Mouse (Mus musculus): ENCODE data around the gene Meis1. TPM values are rescaled to one million over a fixed set of nuclear protein-coding genes. Genes with fewer than 3 reads are reported as not detected.

Meis1 gene
- total RNA-seq, 1 experiment, result 6.2 TPM

- H3K4me1 ChIP-seq (ENCODE audit: control insufficient read depth in 2 of 2, insufficient read depth in 2 of 2, low read length in 2 of 2, poor library complexity in 1 of 2), result peaks cover 0 to 3% of the 10 kb centered on the region in 2 experiments; a peak in 1 of 4 replicates
- no peak overlapping the region for H3K9ac ChIP-seq (ENCODE audit: insufficient read depth, low read depth, low read length, poor library complexity, severe bottlenecking)
- no peak for DNase-seq (ENCODE audit: low read depth, low spot score)
- no peaks in the 10 kb centered on the region for H3K36me3 ChIP-seq (ENCODE audit: control insufficient read depth, insufficient read depth, low read length, poor library complexity, severe bottlenecking)
- no peak overlapping the region for H3K27ac ChIP-seq (ENCODE audit: insufficient read depth, low read depth, low read length, poor library complexity, severe bottlenecking)
- in situ Hi-C loops (cut with MboI; ENCODE audit: low sequenced_read_pairs in 2 of 2, unreplicated experiment in 2 of 2), result loop anchor here (5.0 kb wide), 1 partner anchor 146 kb away; no protein-coding TSS in a partner anchor
- peak overlapping the region in 1 of 2 experiments; percentile 46; a peak in 1 of 4 replicates for H3K4me3 ChIP-seq (ENCODE audit: insufficient read depth in 1 of 2, low read depth in 1 of 2, low read length in 2 of 2, poor library complexity in 1 of 2, severe bottlenecking in 1 of 2)
- no peaks in the 10 kb centered on the region for H3K9me3 ChIP-seq (ENCODE audit: control insufficient read depth, insufficient read depth, low read depth, low read length)
- TF ChIP-seq HCFC1 (IDR thresholded peaks at IDR 0.05; ENCODE audit: borderline replicate concordance, insufficient read depth, low read length), result no peak
Measured at GRCm38 (mm10) chr11:19017719-19018413, 919 bp downstream of the Meis1 start.

- no peak for DNase-seq (ENCODE audit: low read depth, low spot score)
- Histone ChIP-seq H3K4me1 (ENCODE audit: control insufficient read depth in 2 of 2, insufficient read depth in 2 of 2, low read length in 2 of 2, poor library complexity in 1 of 2) (peaks cover 0 to 3% of the 10 kb centered on the region in 2 experiments; a peak in 1 of 4 replicates), H3K9ac (ENCODE audit: insufficient read depth, low read depth, low read length, poor library complexity, severe bottlenecking) (no peak overlapping the region)
Measured at GRCm38 (mm10) chr11:19017262-19017661, 1.5 kb downstream of the Meis1 start.

GRCm38 (mm10) chr11:19016481-19017220, 2.1 kb downstream of the Meis1 start:
- no peaks in the 10 kb centered on the region for H3K9me3 ChIP-seq (ENCODE audit: control insufficient read depth, insufficient read depth, low read depth, low read length)
- H3K9ac ChIP-seq (ENCODE audit: insufficient read depth, low read depth, low read length, poor library complexity, severe bottlenecking), result no peak overlapping the region
- peaks cover 0 to 3% of the 10 kb centered on the region in 2 experiments; a peak in 1 of 4 replicates for H3K4me1 ChIP-seq (ENCODE audit: control insufficient read depth in 2 of 2, insufficient read depth in 2 of 2, low read length in 2 of 2, poor library complexity in 1 of 2)
- no peak overlapping the region for H3K27ac ChIP-seq (ENCODE audit: insufficient read depth, low read depth, low read length, poor library complexity, severe bottlenecking)
- H3K4me3 ChIP-seq (ENCODE audit: insufficient read depth in 1 of 2, low read depth in 1 of 2, low read length in 2 of 2, poor library complexity in 1 of 2, severe bottlenecking in 1 of 2), result no peak overlapping the region
- TF ChIP-seq HCFC1 (IDR thresholded peaks at IDR 0.05; ENCODE audit: borderline replicate concordance, insufficient read depth, low read length) (no peak), ZC3H11A (IDR thresholded peaks at IDR 0.05; ENCODE audit: borderline replicate concordance, low read depth, low read length) (no peak), CHD2 (IDR thresholded peaks at IDR 0.05; ENCODE audit: low read depth, low read length) (no peak)
- H3K36me3 ChIP-seq (ENCODE audit: control insufficient read depth, insufficient read depth, low read length, poor library complexity, severe bottlenecking), result no peaks in the 10 kb centered on the region
- no peak for DNase-seq (ENCODE audit: low read depth, low spot score)
- in situ Hi-C loops (cut with MboI; ENCODE audit: low sequenced_read_pairs in 2 of 2, unreplicated experiment in 2 of 2), result loop anchor here (5.0 kb wide), 1 partner anchor 144 kb away; no protein-coding TSS in a partner anchor

More at GRCm38 (mm10) chr11:19017262-19017661, 1.5 kb downstream of the Meis1 start:
- in situ Hi-C loops (cut with MboI; ENCODE audit: low sequenced_read_pairs in 2 of 2, unreplicated experiment in 2 of 2), result loop anchor here (5.0 kb wide), 1 partner anchor 145 kb away; no protein-coding TSS in a partner anchor
- no peaks in the 10 kb centered on the region for H3K9me3 ChIP-seq (ENCODE audit: control insufficient read depth, insufficient read depth, low read depth, low read length)
- no peak overlapping the region for H3K4me3 ChIP-seq (ENCODE audit: insufficient read depth in 1 of 2, low read depth in 1 of 2, low read length in 2 of 2, poor library complexity in 1 of 2, severe bottlenecking in 1 of 2)
- no peak overlapping the region for H3K27ac ChIP-seq (ENCODE audit: insufficient read depth, low read depth, low read length, poor library complexity, severe bottlenecking)
- H3K36me3 ChIP-seq (ENCODE audit: control insufficient read depth, insufficient read depth, low read length, poor library complexity, severe bottlenecking), result no peaks in the 10 kb centered on the region
- TF ChIP-seq CHD2 (IDR thresholded peaks at IDR 0.05; ENCODE audit: low read depth, low read length), result no peak
- no peak for TF ChIP-seq HCFC1 (IDR thresholded peaks at IDR 0.05; ENCODE audit: borderline replicate concordance, insufficient read depth, low read length)
- TF ChIP-seq MAFK (IDR thresholded peaks at IDR 0.05; ENCODE audit: insufficient read depth, low read depth, low read length), result no peak

GRCm38 (mm10) chr11:19015731-19016461, 2.9 kb downstream of the Meis1 start:
- TF ChIP-seq HCFC1 (IDR thresholded peaks at IDR 0.05; ENCODE audit: borderline replicate concordance, insufficient read depth, low read length) (no peak), MAFK (IDR thresholded peaks at IDR 0.05; ENCODE audit: insufficient read depth, low read depth, low read length) (no peak), ZC3H11A (IDR thresholded peaks at IDR 0.05; ENCODE audit: borderline replicate concordance, low read depth, low read length) (no peak), ZNF384 (IDR thresholded peaks at IDR 0.05; ENCODE audit: low read depth, low read length) (no peak), CHD2 (IDR thresholded peaks at IDR 0.05; ENCODE audit: low read depth, low read length) (no peak)
- H3K4me1 ChIP-seq (ENCODE audit: control insufficient read depth in 2 of 2, insufficient read depth in 2 of 2, low read length in 2 of 2, poor library complexity in 1 of 2), result peaks cover 0 to 3% of the 10 kb centered on the region in 2 experiments; a peak in 1 of 4 replicates
- in situ Hi-C loops (cut with MboI; ENCODE audit: low sequenced_read_pairs in 2 of 2, unreplicated experiment in 2 of 2), result loop anchor here (5.0 kb wide), 1 partner anchor 144 kb away; no protein-coding TSS in a partner anchor

More at GRCm38 (mm10) chr11:19015731-19016461, 2.9 kb downstream of the Meis1 start:
- DNase-seq (ENCODE audit: low read depth, low spot score), result no peak
- Histone ChIP-seq H3K9me3 (ENCODE audit: control insufficient read depth, insufficient read depth, low read depth, low read length) (no peaks in the 10 kb centered on the region), H3K27ac (ENCODE audit: insufficient read depth, low read depth, low read length, poor library complexity, severe bottlenecking) (no peak overlapping the region), H3K4me3 (ENCODE audit: insufficient read depth in 1 of 2, low read depth in 1 of 2, low read length in 2 of 2, poor library complexity in 1 of 2, severe bottlenecking in 1 of 2) (0 out of 4 replicates have a peak overlapping the region, but pooled peaks of 1 of the 2 experiments have one; percentile 7), H3K9ac (ENCODE audit: insufficient read depth, low read depth, low read length, poor library complexity, severe bottlenecking) (no peak overlapping the region), H3K36me3 (ENCODE audit: control insufficient read depth, insufficient read depth, low read length, poor library complexity, severe bottlenecking) (no peaks in the 10 kb centered on the region)

Measured in ES-E14 (cell line).